In the genomic region with DNA sequence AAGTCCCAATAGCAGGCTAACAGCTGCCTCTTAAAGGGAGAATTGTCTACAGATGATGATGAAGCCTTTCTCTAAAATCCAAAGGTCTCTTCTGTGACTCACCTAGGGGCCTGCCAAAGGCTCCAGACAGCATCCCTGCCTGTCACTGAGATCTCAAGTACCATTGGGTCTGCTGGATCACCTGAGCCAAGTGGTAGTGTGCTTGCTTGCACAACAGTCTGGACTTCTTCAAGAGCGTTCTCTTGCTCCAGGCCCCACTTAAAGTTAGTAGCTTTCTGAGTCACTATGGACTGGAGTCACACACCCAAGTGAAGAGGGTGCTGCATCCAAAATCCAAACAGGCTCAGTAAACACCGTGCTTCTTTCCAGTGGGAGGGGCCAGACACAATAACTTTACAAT, we compare ENCODE assay signal across 1 mouse cellular context.
"Had no signal": no experiment of that assay in that cellular context is flagged by ENCODE, and none has a peak within 500 bp of the region (broad histone marks: within the 10 kb centered on the region; RNA-seq: fewer than 3 reads in every experiment).

No protein-coding gene starts in this region.

- DNase-seq: kidney, adult 18-20 months had no signal
